Mouse (Mus musculus): Measurements from ENCODE around the gene Mrgprd.

The Mrgprd gene

GRCm38 (mm10) chr7:145340248-145340904 is 25.7 kb downstream of the Mrgprd start:
- in situ Hi-C loops (cut with MboI, MseI): no loop called here
